Mouse (Mus musculus): ENCODE measurements around the gene Cobll1. TPM values are rescaled to one million over a fixed set of nuclear protein-coding genes. Genes with fewer than 3 reads are reported as not detected.

Gene Cobll1
- polyA plus RNA-seq, 1 experiment from 2014 or later, result 4.3 TPM

DNA sequence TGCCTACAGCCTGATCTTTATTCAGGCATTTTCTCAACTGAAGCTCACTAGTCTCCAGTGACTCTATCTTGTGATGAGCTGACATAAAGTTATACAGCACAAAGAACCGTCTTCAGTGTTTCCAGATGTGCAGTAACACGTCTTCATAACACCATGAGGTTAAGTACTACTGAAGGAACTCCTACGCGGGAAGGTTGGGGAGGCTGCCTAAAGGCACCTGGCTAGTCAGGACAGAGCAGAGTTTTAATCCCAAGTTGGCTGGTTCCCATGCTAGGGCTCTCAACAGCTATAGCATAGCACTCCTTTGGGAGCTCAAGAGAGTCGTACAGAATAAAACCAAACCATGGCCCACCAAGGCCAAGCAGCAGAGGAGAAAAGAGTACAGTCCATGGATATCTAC lies 76.6 kb downstream of the Cobll1 start:
- Histone ChIP-seq H3K27ac (no peak overlapping the region), H3K27me3 (replicated peaks) (no peaks in the 10 kb centered on the region), H3K4me3 (no peak overlapping the region), H3K9me3 (replicated peaks) (no peaks in the 10 kb centered on the region), H3K4me2 (no peak overlapping the region), H3K36me3 (no peaks in the 10 kb centered on the region), H3K4me1 (no peaks in the 10 kb centered on the region), H3K9ac (no peak overlapping the region)
- WGBS (ENCODE audit: insufficient replicate concordance), result 66% methylated on average over 5 of the region's 5 CpGs
- ATAC-seq, result no peak

- Histone ChIP-seq H3K4me3 (no peak overlapping the region), H3K27me3 (replicated peaks) (no peaks in the 10 kb centered on the region), H3K4me1 (no peaks in the 10 kb centered on the region), H3K27ac (no peak overlapping the region), H3K9me3 (replicated peaks) (no peaks in the 10 kb centered on the region), H3K36me3 (no peaks in the 10 kb centered on the region), H3K9ac (no peak overlapping the region), H3K4me2 (no peak overlapping the region)
- ATAC-seq, result no peak
- 77% methylated on average over 2 of the region's 2 CpGs for WGBS (ENCODE audit: insufficient replicate concordance)
These were observed 77.5 kb downstream of the Cobll1 start for GRCm38 (mm10) chr2:65161715-65162114.

DNA sequence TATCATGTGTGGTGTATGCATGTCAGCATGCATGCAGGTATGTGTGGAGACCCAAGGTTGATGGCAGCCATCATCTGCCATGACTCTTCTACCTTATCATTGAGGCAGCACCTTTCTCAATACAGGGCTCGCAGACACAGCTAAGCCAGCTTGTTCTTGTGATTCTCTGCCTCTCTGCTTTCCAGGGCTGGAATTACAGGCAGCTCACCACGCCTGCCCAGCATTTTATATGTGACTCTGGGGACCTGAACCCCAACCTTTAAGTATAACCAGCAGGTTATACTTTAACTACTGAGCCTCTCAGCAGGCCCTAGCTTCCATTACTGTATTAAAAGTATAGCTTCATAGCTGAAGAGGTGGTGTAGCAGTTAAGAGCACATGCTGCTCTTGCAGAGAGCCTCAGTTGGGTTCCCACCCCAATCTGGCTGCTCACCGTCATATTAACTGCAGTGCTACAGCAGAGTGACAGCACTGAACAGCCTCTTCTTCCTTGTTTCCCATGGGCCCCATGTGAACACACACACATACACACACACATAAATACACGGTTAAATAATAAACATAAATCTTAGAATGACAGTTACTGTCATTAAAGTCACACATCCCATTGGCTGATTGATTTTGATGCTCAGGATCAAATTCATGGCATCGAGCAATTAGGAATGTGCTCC lies 81.1 kb downstream of the Cobll1 start:
- ATAC-seq, result no peak
- H3K4me3 ChIP-seq, result no peak overlapping the region
- no peaks in the 10 kb centered on the region for H3K9me3 ChIP-seq (replicated peaks)
- no peak overlapping the region for H3K27ac ChIP-seq
- no peaks in the 10 kb centered on the region for H3K27me3 ChIP-seq (replicated peaks)
- H3K36me3 ChIP-seq, result no peaks in the 10 kb centered on the region
- H3K9ac ChIP-seq, result no peak overlapping the region
- H3K4me1 ChIP-seq, result no peaks in the 10 kb centered on the region
- 66% methylated on average over 5 of the region's 5 CpGs for WGBS (ENCODE audit: insufficient replicate concordance)
- H3K4me2 ChIP-seq, result no peak overlapping the region

- 46% methylated on average over 2 of the region's 2 CpGs for WGBS (ENCODE audit: insufficient replicate concordance)
- H3K9ac ChIP-seq, result no peak overlapping the region
- no peak overlapping the region for H3K4me2 ChIP-seq
- H3K4me3 ChIP-seq, result no peak overlapping the region
- no peaks in the 10 kb centered on the region for H3K9me3 ChIP-seq (replicated peaks)
- no peak for ATAC-seq
- H3K4me1 ChIP-seq, result no peaks in the 10 kb centered on the region
- H3K27ac ChIP-seq, result no peak overlapping the region
- no peaks in the 10 kb centered on the region for H3K36me3 ChIP-seq
- H3K27me3 ChIP-seq (replicated peaks), result no peaks in the 10 kb centered on the region
These were observed 81.9 kb downstream of the Cobll1 start for GRCm38 (mm10) chr2:65157325-65157724.

DNA sequence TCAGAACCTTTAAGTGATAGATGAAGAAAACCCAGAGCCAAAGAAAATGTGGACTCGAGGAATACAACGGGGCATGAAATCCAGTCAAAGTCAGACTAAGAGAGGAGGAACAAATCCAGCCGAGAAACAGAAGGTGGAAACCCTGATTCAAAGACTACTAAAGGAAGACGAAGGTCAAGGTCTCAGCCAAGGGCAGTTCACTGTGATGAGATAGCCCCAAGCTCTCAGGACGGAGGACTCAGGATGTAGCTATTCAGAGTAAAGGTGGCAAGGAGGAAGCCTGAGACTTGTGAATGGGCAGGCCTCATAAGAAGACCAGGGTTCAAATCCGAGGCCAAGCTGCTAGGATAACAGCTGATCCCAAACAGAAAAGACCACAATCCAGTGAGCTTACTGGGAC lies 90.3 kb downstream of the Cobll1 start:
- ATAC-seq, result no peak
- Histone ChIP-seq H3K4me2 (no peak overlapping the region), H3K9ac (no peak overlapping the region), H3K9me3 (replicated peaks) (no peaks in the 10 kb centered on the region), H3K4me3 (no peak overlapping the region), H3K27ac (no peak overlapping the region), H3K4me1 (no peaks in the 10 kb centered on the region), H3K36me3 (peaks cover 4% of the 10 kb centered on the region; the same call in 1 of the 2 replicates), H3K27me3 (replicated peaks) (no peaks in the 10 kb centered on the region)
- 63% methylated on average over 6 of the region's 6 CpGs for WGBS (ENCODE audit: insufficient replicate concordance)

- ATAC-seq, result no peak
- WGBS (ENCODE audit: insufficient replicate concordance), result 79% methylated on average over 1 of the region's 1 CpGs
- Histone ChIP-seq H3K27me3 (replicated peaks) (no peaks in the 10 kb centered on the region), H3K4me3 (no peak overlapping the region), H3K4me2 (no peak overlapping the region), H3K27ac (no peak overlapping the region), H3K36me3 (peaks cover 4% of the 10 kb centered on the region; the same call in 1 of the 2 replicates), H3K9ac (no peak overlapping the region), H3K4me1 (no peaks in the 10 kb centered on the region), H3K9me3 (replicated peaks) (no peaks in the 10 kb centered on the region)
These were observed 91.8 kb downstream of the Cobll1 start for GRCm38 (mm10) chr2:65147431-65147830.

DNA sequence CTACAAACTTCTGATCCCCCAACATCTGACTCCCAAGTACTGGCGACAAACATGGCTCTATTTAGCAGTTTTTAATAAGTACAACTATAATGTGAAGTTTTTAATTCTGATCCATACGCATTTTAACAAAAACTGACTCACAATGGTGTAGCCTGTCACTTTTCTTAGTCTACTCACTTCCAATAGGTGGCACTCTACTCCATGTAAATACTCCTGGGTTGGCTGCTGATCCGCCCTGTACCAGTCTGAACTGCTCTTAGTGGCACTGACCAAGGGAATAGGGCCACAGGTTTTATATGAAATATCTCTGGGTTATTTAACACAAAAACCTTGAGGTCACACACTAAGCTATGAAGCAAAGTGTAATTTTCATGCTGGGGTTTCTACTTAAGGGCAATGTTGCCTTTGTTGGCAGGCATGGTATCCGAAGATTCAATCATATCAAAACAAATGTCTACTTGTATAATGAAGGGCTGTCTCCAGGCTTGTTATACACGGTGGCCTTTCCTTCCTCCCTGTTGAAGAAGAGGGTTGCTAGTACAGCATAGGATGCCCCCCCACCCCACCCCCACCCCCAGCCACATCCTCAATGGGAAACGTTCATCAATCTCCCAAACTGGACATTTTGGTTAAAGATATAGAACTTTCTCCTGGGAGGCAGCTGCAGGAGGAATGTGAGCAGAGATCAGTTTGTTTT lies 93.6 kb downstream of the Cobll1 start:
- Histone ChIP-seq H3K9me3 (replicated peaks) (no peaks in the 10 kb centered on the region), H3K36me3 (peaks cover 4% of the 10 kb centered on the region; the same call in 1 of the 2 replicates), H3K4me2 (no peak overlapping the region), H3K4me3 (no peak overlapping the region), H3K4me1 (no peaks in the 10 kb centered on the region), H3K27ac (no peak overlapping the region), H3K27me3 (replicated peaks) (no peaks in the 10 kb centered on the region), H3K9ac (no peak overlapping the region)
- peak; percentile 47; the same call in 1 of the 2 replicates for ATAC-seq
- 32% methylated on average over 6 of the region's 6 CpGs for WGBS (ENCODE audit: insufficient replicate concordance)

GRCm38 (mm10) chr2:65141093-65141661 lies 98.0 kb downstream of the Cobll1 start:
- no peak for ATAC-seq

DNA sequence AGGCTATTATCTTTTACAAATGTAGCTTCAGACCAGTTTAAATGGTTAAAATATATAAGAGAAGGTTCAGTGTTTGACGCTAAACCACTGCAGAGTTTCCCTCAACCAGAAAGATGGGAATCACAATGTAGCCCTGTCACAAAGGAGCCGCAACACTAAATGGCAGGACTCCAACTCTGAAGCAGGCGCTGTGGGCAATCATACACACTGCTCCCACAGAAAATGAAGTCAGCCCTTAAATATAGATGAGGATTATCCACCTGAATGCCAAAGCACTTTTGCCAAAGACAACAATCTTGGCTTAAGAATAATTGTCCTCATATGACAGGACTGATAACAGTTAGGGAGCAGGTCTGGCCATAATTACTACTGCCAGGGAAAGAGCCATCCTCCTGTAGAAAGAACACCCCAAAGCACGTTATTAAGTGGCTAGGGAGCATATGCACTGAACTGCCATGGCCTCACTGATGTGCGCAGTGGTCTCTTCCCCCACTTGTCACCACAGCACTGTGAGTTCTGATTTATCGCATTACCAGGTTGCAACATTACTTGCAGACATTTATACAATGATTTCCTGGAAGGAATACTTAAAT lies 98.8 kb downstream of the Cobll1 start:
- 71% methylated on average over 6 of the region's 6 CpGs for WGBS (ENCODE audit: insufficient replicate concordance)
- Histone ChIP-seq H3K9ac (no peak overlapping the region), H3K27ac (no peak overlapping the region), H3K36me3 (no peaks in the 10 kb centered on the region), H3K9me3 (replicated peaks) (no peaks in the 10 kb centered on the region), H3K4me1 (no peaks in the 10 kb centered on the region), H3K4me3 (no peak overlapping the region), H3K4me2 (no peak overlapping the region), H3K27me3 (replicated peaks) (no peaks in the 10 kb centered on the region)
- no peak for ATAC-seq

More at GRCm38 (mm10) chr2:65141093-65141661, 98.0 kb downstream of the Cobll1 start:
- Histone ChIP-seq H3K4me2 (no peak overlapping the region), H3K4me3 (no peak overlapping the region), H3K9ac (no peak overlapping the region), H3K4me1 (no peaks in the 10 kb centered on the region), H3K9me3 (replicated peaks) (no peaks in the 10 kb centered on the region), H3K27me3 (replicated peaks) (no peaks in the 10 kb centered on the region), H3K27ac (no peak overlapping the region), H3K36me3 (no peaks in the 10 kb centered on the region)
- 58% methylated on average over 4 of the region's 4 CpGs for WGBS (ENCODE audit: insufficient replicate concordance)

DNA sequence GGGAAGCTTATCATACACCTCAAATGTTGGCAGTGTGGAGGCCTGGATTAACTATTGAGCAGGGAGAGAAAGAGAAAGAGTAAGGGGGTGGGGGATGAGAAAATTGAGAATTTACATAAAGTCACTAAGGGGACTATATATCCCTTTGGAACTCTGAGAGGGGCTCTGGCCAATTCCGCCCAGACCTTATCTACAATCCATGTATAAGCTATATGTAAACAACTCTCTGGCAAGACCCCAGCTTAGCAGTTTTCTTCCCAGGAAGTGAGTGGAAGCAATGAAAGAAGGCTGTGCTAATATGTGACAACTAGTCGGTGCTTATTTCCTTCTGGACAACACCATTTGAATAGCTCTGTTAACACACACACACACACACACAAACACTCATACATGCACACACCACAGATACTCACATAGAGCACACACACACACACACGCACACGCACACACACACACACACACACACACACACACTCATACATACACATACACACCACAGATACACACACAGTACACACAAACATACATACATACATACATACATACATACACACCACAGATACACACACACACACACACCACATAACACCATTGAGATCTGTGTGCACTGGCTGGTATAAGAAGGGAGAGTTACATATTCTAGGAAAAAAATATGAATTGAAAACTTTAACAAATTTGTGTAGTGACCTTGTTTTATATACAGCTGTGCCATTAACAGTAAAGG lies 99.4 kb downstream of the Cobll1 start:
- no peaks in the 10 kb centered on the region for H3K36me3 ChIP-seq
- ATAC-seq, result no peak
- 63% methylated on average over 4 of the region's 4 CpGs for WGBS (ENCODE audit: insufficient replicate concordance)

DNA sequence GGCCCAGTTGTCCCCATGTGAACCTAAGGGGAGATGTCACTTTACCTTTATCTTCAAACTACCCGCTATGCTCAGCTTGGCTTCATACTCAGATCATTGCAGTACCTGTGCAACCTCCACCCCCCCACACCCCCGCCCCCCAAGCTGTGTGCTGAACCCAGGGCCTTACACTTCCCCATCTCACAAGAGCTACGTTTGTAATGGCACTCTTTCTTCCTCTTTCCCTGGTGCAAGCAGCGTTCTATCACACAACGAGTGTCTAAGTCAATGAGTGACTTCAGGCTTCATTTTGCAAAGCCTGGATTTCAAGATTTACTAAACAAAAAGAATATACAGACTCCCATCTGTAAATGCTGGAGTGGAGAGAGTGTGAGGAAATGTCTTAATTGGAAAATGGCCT lies 100.2 kb downstream of the Cobll1 start:
- H3K27ac ChIP-seq, result no peak overlapping the region
- no peak overlapping the region for H3K4me3 ChIP-seq
- no peak overlapping the region for H3K4me2 ChIP-seq
- no peaks in the 10 kb centered on the region for H3K27me3 ChIP-seq (replicated peaks)
- 38% methylated on average over 5 of the region's 5 CpGs for WGBS (ENCODE audit: insufficient replicate concordance)
- no peaks in the 10 kb centered on the region for H3K9me3 ChIP-seq (replicated peaks)
- H3K4me1 ChIP-seq, result no peaks in the 10 kb centered on the region
- ATAC-seq, result no peak
- H3K9ac ChIP-seq, result no peak overlapping the region
- H3K36me3 ChIP-seq, result no peaks in the 10 kb centered on the region

More for the DNA sequence above, 99.4 kb downstream of the Cobll1 start:
- Histone ChIP-seq H3K27ac (no peak overlapping the region), H3K4me1 (no peaks in the 10 kb centered on the region), H3K4me3 (no peak overlapping the region), H3K27me3 (replicated peaks) (no peaks in the 10 kb centered on the region), H3K4me2 (no peak overlapping the region), H3K9me3 (replicated peaks) (no peaks in the 10 kb centered on the region), H3K9ac (no peak overlapping the region)

All from liver, embryonic 12.5 days (tissue).